Mouse (Mus musculus): ENCODE data around the gene Rbms3.

DNA sequence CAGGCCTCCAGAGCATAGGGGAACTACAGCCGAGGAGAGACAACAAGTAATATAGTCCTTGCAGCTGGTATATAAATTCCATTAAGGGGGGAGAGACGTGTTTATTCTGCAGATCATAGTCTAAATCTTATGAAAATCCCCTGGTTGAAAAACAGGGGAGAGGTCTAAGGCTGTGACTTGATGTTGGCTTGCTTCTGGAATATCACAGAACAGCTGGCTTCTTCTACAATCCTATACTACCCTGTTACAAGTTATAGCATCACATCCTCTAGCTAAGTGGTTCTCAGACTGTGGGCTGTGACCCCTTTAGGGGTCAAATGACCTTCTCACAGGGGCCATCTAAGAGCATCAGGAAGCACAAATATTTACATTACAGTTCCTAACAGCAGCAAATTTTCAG is 419.4 kb downstream of the Rbms3 start:
- no peak for TF ChIP-seq POLR2A (IDR thresholded peaks at IDR 0.05; ENCODE audit: borderline replicate concordance, extremely low read depth, insufficient read depth, insufficient read length, poor library complexity, severe bottlenecking)
- no peak for TF ChIP-seq CTCF (IDR thresholded peaks at IDR 0.05; ENCODE audit: borderline replicate concordance, extremely low read depth, insufficient read depth, insufficient read length)

Data from brain, embryonic 14.5 days (tissue).